25 mouse cellular contexts compared by ENCODE assay signal in genomic region chr4:140761601-140762000, GRCm38 (mm10). TPM values are rescaled to one million over a fixed set of nuclear protein-coding genes. Genes with fewer than 3 reads are reported as not detected.
"Had no signal": no experiment of that assay in that cellular context is flagged by ENCODE, and none has a peak within 500 bp of the region (broad histone marks: within the 10 kb centered on the region; RNA-seq: fewer than 3 reads in every experiment).

No protein-coding gene starts in this region.

- H3K27ac ChIP-seq: liver, embryonic 13.5 days; liver, embryonic 15.5 days; midbrain, embryonic 10.5 days; midbrain, embryonic 12.5 days; neural tube, embryonic 13.5 days; neural tube, embryonic 15.5 days had no signal

- H3K4me3 ChIP-seq: liver, embryonic 13.5 days; liver, embryonic 15.5 days; midbrain, embryonic 10.5 days; midbrain, embryonic 12.5 days; myocyte; neural tube, embryonic 13.5 days; neural tube, embryonic 15.5 days had no signal

- H3K27me3 ChIP-seq: liver, embryonic 13.5 days; liver, embryonic 15.5 days; midbrain, embryonic 12.5 days; neural tube, embryonic 13.5 days; neural tube, embryonic 15.5 days had no signal

- H3K9me3 ChIP-seq: liver, embryonic 13.5 days; liver, embryonic 15.5 days; midbrain, embryonic 10.5 days; midbrain, embryonic 12.5 days; neural tube, embryonic 13.5 days; neural tube, embryonic 15.5 days had no signal

- H3K36me3 ChIP-seq: liver, embryonic 13.5 days; liver, embryonic 15.5 days; midbrain, embryonic 10.5 days; midbrain, embryonic 12.5 days; neural tube, embryonic 13.5 days; neural tube, embryonic 15.5 days had no signal

- ATAC-seq: liver, postnatal 0 days; midbrain, embryonic 16.5 days had no signal

- DNase-seq: liver, embryonic 13.5 days; liver, postnatal 0 days; midbrain, embryonic 14.5 days; retina, postnatal 1 day; right cerebral cortex, adult 18-20 months; right cerebral cortex, postnatal 25 days; right cerebral cortex, postnatal 4 days; spleen, adult 18-20 months; thymus, adult 18-20 months; thymus, postnatal 14 days; thymus, postnatal 36 days had no signal

- H3K4me2 ChIP-seq: liver, embryonic 11.5 days; liver, embryonic 13.5 days; liver, embryonic 15.5 days; midbrain, embryonic 12.5 days; neural tube, embryonic 13.5 days; neural tube, embryonic 15.5 days had no signal

- H3K9ac ChIP-seq: liver, embryonic 13.5 days; liver, embryonic 15.5 days; liver, postnatal 0 days; midbrain, embryonic 12.5 days; neural tube, embryonic 13.5 days; neural tube, embryonic 15.5 days had no signal

RNA-seq across cellular contexts. Expression of gene Padi6, which starts 19.2 kb away (rescaled TPM):
- total RNA-seq: megakaryocyte, adult 5-6 weeks; megakaryocyte-erythroid progenitor cell, adult 5-6 weeks had no signal
- polyA plus RNA-seq: liver, embryonic 11.5 days; liver, embryonic 13.5 days; liver, embryonic 15.5 days; liver, postnatal 0 days; lung, embryonic 16.5 days; midbrain, embryonic 12.5 days; midbrain, embryonic 14.5 days; midbrain, embryonic 16.5 days; neural tube, embryonic 11.5 days; neural tube, embryonic 13.5 days; neural tube, embryonic 15.5 days; small intestine, adult 2 months; stomach, embryonic 14.5 days had no signal

RNA-seq across cellular contexts. Expression of gene Padi3, which starts 48.8 kb away (rescaled TPM):
- polyA plus RNA-seq: midbrain, embryonic 14.5 days; midbrain, embryonic 16.5 days; neural tube, embryonic 11.5 days; neural tube, embryonic 13.5 days; neural tube, embryonic 15.5 days; small intestine, adult 2 months; stomach, embryonic 14.5 days had no signal
